8 mouse cellular contexts compared by ENCODE assay signal in genomic region chr2:104069704-104070185, GRCm38 (mm10). TPM values are rescaled to one million over a fixed set of nuclear protein-coding genes. Genes with fewer than 3 reads are reported as not detected.
A peak's percentile ranks its signal among the peaks of the same experiment; 100 is the strongest.
DNase-seq lines count a peak whose midpoint lies in the region; ATAC-seq and TF ChIP-seq lines count a peak whose summit lies in the region.

Cd59b (plus strand) TSS chr2:104069849.

- WGBS in intestine, postnatal 0 days, result 14% methylated on average over 13 of the region's 13 CpGs
- 8% methylated on average over 13 of the region's 13 CpGs for WGBS in lung, embryonic 14.5 days

- H3K4me1 ChIP-seq in intestine, postnatal 0 days (replicated peaks; ENCODE audit: control insufficient read depth, insufficient read depth, low read length), result no peaks in the 10 kb centered on the region; the same call in 1 of the 2 replicates
- no peaks in the 10 kb centered on the region for H3K4me1 ChIP-seq in lung, embryonic 14.5 days (ENCODE audit: insufficient read depth)

- no peaks in the 10 kb centered on the region for H3K36me3 ChIP-seq in intestine, postnatal 0 days (ENCODE audit: control insufficient read depth, insufficient read depth)
- H3K36me3 ChIP-seq in lung, embryonic 14.5 days (ENCODE audit: insufficient read depth), result no peaks in the 10 kb centered on the region

- H3K27me3 ChIP-seq in intestine, postnatal 0 days (replicated peaks; ENCODE audit: control insufficient read depth, insufficient read depth, low read length), result no peaks in the 10 kb centered on the region
- no peaks in the 10 kb centered on the region for H3K27me3 ChIP-seq in lung, embryonic 14.5 days (ENCODE audit: insufficient read depth, low read length)

- H3K9me3 ChIP-seq in intestine, postnatal 0 days (ENCODE audit: control insufficient read depth), result no peaks in the 10 kb centered on the region
- no peaks in the 10 kb centered on the region for H3K9me3 ChIP-seq in lung, embryonic 14.5 days (ENCODE audit: low read depth, low read length)

- H3K27ac ChIP-seq in intestine, postnatal 0 days (ENCODE audit: low read depth, low read length), result no peak within 1 kb of the TSS
- H3K27ac ChIP-seq in lung, embryonic 14.5 days (ENCODE audit: low read depth), result 0 out of 2 replicates have a peak within 1 kb of the TSS, but pooled peaks have one; percentile 46

- H3K4me2 ChIP-seq in intestine, postnatal 0 days (replicated peaks; ENCODE audit: low read depth), result peak within 1 kb of the TSS; percentile 70
- peak within 1 kb of the TSS; percentile 63 for H3K4me2 ChIP-seq in lung, embryonic 14.5 days

- peak within 1 kb of the TSS; percentile 35 for H3K4me3 ChIP-seq in intestine, postnatal 0 days (ENCODE audit: low read depth, low read length)
- peak within 1 kb of the TSS; percentile 40 for H3K4me3 ChIP-seq in lung, embryonic 14.5 days (ENCODE audit: low read depth, low read length)

- H3K9ac ChIP-seq in intestine, postnatal 0 days (ENCODE audit: low read depth, low read length), result no peak within 1 kb of the TSS
- peak within 1 kb of the TSS; percentile 16 for H3K9ac ChIP-seq in lung, embryonic 14.5 days

- peak; percentile 76 for ATAC-seq in frontal cortex, adult (ENCODE audit: low TSS enrichment)
- ATAC-seq in granulocyte monocyte progenitor cell, adult 5-6 weeks (replicated peaks; ENCODE audit: poor library complexity, severe bottlenecking), result peak; percentile 97
- ATAC-seq in intestine, postnatal 0 days, result peak; percentile 81
- peak; percentile 94 for ATAC-seq in lung, embryonic 14.5 days (ENCODE audit: insufficient read depth)

- TF ChIP-seq CTCF in intestine, postnatal 0 days (IDR thresholded peaks at IDR 0.05; ENCODE audit: low read depth), result no peak
- TF ChIP-seq CTCF in lung, embryonic 14.5 days (IDR thresholded peaks at IDR 0.05; ENCODE audit: low read depth), result no peak

- DNase-seq in frontal cortex, postnatal 14 days (ENCODE audit: low spot score in 2 of 2), result no peak
- peak; percentile 67 for DNase-seq in embryo, embryonic 10 days (ENCODE audit: low spot score)
- DNase-seq in lung, embryonic 14.5 days, result peak; percentile 74
- peak; percentile 36 for DNase-seq in ovary, adult 18-20 months (ENCODE audit: low spot score)
- peak; percentile 83 for DNase-seq in yolk sac, embryonic 10.5 days (ENCODE audit: low spot score)

RNA-seq across cellular contexts. Expression of gene Cd59b, which starts in this region (rescaled TPM):
- not detected in 2 replicates for total RNA-seq in granulocyte monocyte progenitor cell, adult 5-6 weeks (2014; fragmentation: Nextera tagmentation)
- 3.1 TPM in 1 of 2 replicates, not detected in the other for total RNA-seq in granulocyte monocyte progenitor cell, adult 5-6 weeks (2017)
- 4.3 and 6.3 TPM in 2 replicates for polyA plus RNA-seq in intestine, postnatal 0 days (2015; fragmentation: Nextera tagmentation; extraction: Ambion mirVana)
- polyA plus RNA-seq in lung, embryonic 14.5 days (2014; fragmentation: Nextera tagmentation; extraction: Ambion mirVana), result 2.8 and 4.5 TPM in 2 replicates

Comparison
In these comparisons a context has a peak if more than half of its experiments do, and no peak if none do; other contexts are left out.
1. DNase-seq: peak in embryo, embryonic 10 days (single experiment), lung, embryonic 14.5 days (single experiment), ovary, adult 18-20 months (single experiment) and yolk sac, embryonic 10.5 days (single experiment); none in frontal cortex, postnatal 14 days (0 of 2).
2. Peak in every context shown above with its lines, with median percentiles within 50 percentile points of each other: ATAC-seq.